Mouse (Mus musculus) C2C12 (cell line): ENCODE data around the gene Camkk2. TPM values are rescaled to one million over a fixed set of nuclear protein-coding genes. Genes with fewer than 3 reads are reported as not detected.

Experiments
- H3K27me3 ChIP-seq: one replicate; pipeline ENCODE4 v1.6.1; 2011; ENCODE audit not compliant: control insufficient read depth, insufficient read depth, insufficient read length
- H3K36me3 ChIP-seq: one replicate; pipeline ENCODE4 v1.6.1; 2011; ENCODE audit not compliant: control insufficient read depth, insufficient read depth
- H3K4me3 ChIP-seq: one replicate; pipeline ENCODE4 v1.5.1; 2011; ENCODE audit warnings: mild to moderate bottlenecking, control low read depth; ENCODE audit not compliant: poor library complexity, insufficient read depth, severe bottlenecking
- H3K79me2 ChIP-seq: one replicate; pipeline ENCODE4 v1.6.1; 2011; ENCODE audit not compliant: control insufficient read depth, insufficient read depth
- H3K79me3 ChIP-seq: one replicate; pipeline ENCODE4 v1.6.1; 2011; ENCODE audit warnings: low read depth, control low read depth
- H3ac ChIP-seq: one replicate; pipeline ENCODE3; 2011; ENCODE audit warnings: low read depth; ENCODE audit not compliant: control insufficient read depth, insufficient read length
- CEBPB ChIP-seq: IDR thresholded peaks from one replicate; pipeline ENCODE4 v1.6.1; 2011; ENCODE audit warnings: low read depth, mild to moderate bottlenecking, control low read depth, moderate library complexity
- CTCF ChIP-seq: IDR thresholded peaks from one replicate; pipeline ENCODE4 v1.5.1; 2011; ENCODE audit not compliant: control insufficient read depth, insufficient read depth, insufficient read length
- FOSL1 ChIP-seq: IDR thresholded peaks from one replicate; pipeline ENCODE4 v1.8.0; 2011; ENCODE audit warnings: mild to moderate bottlenecking, low read length; ENCODE audit not compliant: poor library complexity, insufficient read depth, severe bottlenecking
- MAX ChIP-seq: IDR thresholded peaks from one replicate; pipeline ENCODE4 v1.6.1; 2011; ENCODE audit warnings: mild to moderate bottlenecking, control low read depth
- MYOD1 ChIP-seq: IDR thresholded peaks from one replicate; pipeline ENCODE4 v1.6.1; 2011; ENCODE audit warnings: low read depth; ENCODE audit not compliant: control insufficient read depth, insufficient read length
- MYOG ChIP-seq: IDR thresholded peaks from one replicate; pipeline ENCODE4 v1.6.1; 2011; ENCODE audit not compliant: control insufficient read depth, insufficient read length; ENCODE audit errors: extremely low read depth
- USF1 ChIP-seq: IDR thresholded peaks from one replicate; pipeline ENCODE4 v1.6.1; 2011; ENCODE audit warnings: low read depth, mild to moderate bottlenecking, control low read depth, moderate library complexity
- polyA plus RNA-seq: library from polyadenylated mRNA; unstranded; fragments of >200 nt; fragmentation: generic; extraction: Trizol; gene quantifications from one replicate; pipeline ENCODE4 v1.2.1, GENCODE M21; 2012; ENCODE audit warnings: missing spikeins

The Camkk2 gene
- polyA plus RNA-seq, 1 experiment, result 15.4 TPM

GRCm38 (mm10) chr5:122770806-122771261 is 8.4 kb downstream of the Camkk2 start:
- TF ChIP-seq MYOG (no peak), CEBPB (peak; percentile 90), MAX (peak; percentile 20)
- H3ac ChIP-seq, result no peak overlapping the region
- peaks cover 99% of the 10 kb centered on the region for H3K79me2 ChIP-seq
- H3K4me3 ChIP-seq, result no peak overlapping the region
- peaks cover 42% of the 10 kb centered on the region for H3K79me3 ChIP-seq
- peaks cover 16% of the 10 kb centered on the region for H3K36me3 ChIP-seq
- no peaks in the 10 kb centered on the region for H3K27me3 ChIP-seq

GRCm38 (mm10) chr5:122770304-122770703 is 8.9 kb downstream of the Camkk2 start:
- Histone ChIP-seq H3K4me3 (no peak overlapping the region), H3K27me3 (no peaks in the 10 kb centered on the region), H3K79me3 (peaks cover 40% of the 10 kb centered on the region), H3K36me3 (peaks cover 16% of the 10 kb centered on the region), H3K79me2 (peaks cover 99% of the 10 kb centered on the region), H3ac (no peak overlapping the region)
- TF ChIP-seq CTCF (no peak), MYOG (no peak), USF1 (no peak)

GRCm38 (mm10) chr5:122769101-122769568 is 10.1 kb downstream of the Camkk2 start:
- no peak overlapping the region for H3K4me3 ChIP-seq
- H3K79me2 ChIP-seq, result peaks cover 93% of the 10 kb centered on the region
- no peak overlapping the region for H3ac ChIP-seq
- H3K27me3 ChIP-seq, result no peaks in the 10 kb centered on the region
- peaks cover 16% of the 10 kb centered on the region for H3K36me3 ChIP-seq
- peaks cover 34% of the 10 kb centered on the region for H3K79me3 ChIP-seq
- no peak for TF ChIP-seq USF1
- no peak for TF ChIP-seq MYOG

- Histone ChIP-seq H3K79me2 (peaks cover 75% of the 10 kb centered on the region), H3K27me3 (no peaks in the 10 kb centered on the region), H3ac (no peak overlapping the region), H3K79me3 (peaks cover 23% of the 10 kb centered on the region), H3K4me3 (no peak overlapping the region), H3K36me3 (peaks cover 26% of the 10 kb centered on the region)
- TF ChIP-seq MYOG, result no peak
- TF ChIP-seq CTCF, result no peak
Observed at GRCm38 (mm10) chr5:122767283-122767682, 11.9 kb downstream of the Camkk2 start.

- H3ac ChIP-seq, result no peak overlapping the region
Observed at GRCm38 (mm10) chr5:122764032-122764464, 15.2 kb downstream of the Camkk2 start.

GRCm38 (mm10) chr5:122763271-122764031 is 15.8 kb downstream of the Camkk2 start:
- Histone ChIP-seq H3K27me3 (no peaks in the 10 kb centered on the region), H3K4me3 (no peak overlapping the region), H3K79me2 (peaks cover 37% of the 10 kb centered on the region), H3ac (no peak overlapping the region), H3K36me3 (peaks cover 30% of the 10 kb centered on the region), H3K79me3 (peaks cover 6% of the 10 kb centered on the region)
- no peak for TF ChIP-seq MYOG
- no peak for TF ChIP-seq USF1
- TF ChIP-seq CEBPB, result no peak
- no peak for TF ChIP-seq CTCF
- no peak for TF ChIP-seq MYOD1
- no peak for TF ChIP-seq FOSL1
- no peak for TF ChIP-seq MAX

More at GRCm38 (mm10) chr5:122764032-122764464, 15.2 kb downstream of the Camkk2 start:
- Histone ChIP-seq H3K36me3 (peaks cover 27% of the 10 kb centered on the region), H3K27me3 (no peaks in the 10 kb centered on the region), H3K79me2 (peaks cover 43% of the 10 kb centered on the region), H3K4me3 (no peak overlapping the region), H3K79me3 (peaks cover 8% of the 10 kb centered on the region)
- TF ChIP-seq CTCF, result no peak
- no peak for TF ChIP-seq USF1
- TF ChIP-seq FOSL1, result no peak
- no peak for TF ChIP-seq MAX
- no peak for TF ChIP-seq MYOG
- TF ChIP-seq CEBPB, result no peak
- no peak for TF ChIP-seq MYOD1
